Mouse (Mus musculus) kidney, adult 2 months (tissue): ENCODE results near the gene Dcaf15.

Experiments used
- CTCF ChIP-seq: fragments of 200-500 bp; conservative IDR thresholded peaks from 2 replicates; pipeline ENCODE4 v1.5.1; 2011; ENCODE audit warnings: low read depth, mild to moderate bottlenecking, control low read depth, low read length, moderate library complexity, mixed read lengths; ENCODE audit not compliant: insufficient read depth, insufficient read length
- POLR2A ChIP-seq: fragments of 200-500 bp; IDR thresholded peaks from one replicate; pipeline ENCODE4 v1.6.1; 2011; ENCODE audit warnings: low read depth, low read length, control low read depth

GRCm38 (mm10) chr8:84087156-84087555, 17.4 kb downstream of the Dcaf15 start:
- TF ChIP-seq POLR2A, result no peak
- no peak for TF ChIP-seq CTCF
